Mouse (Mus musculus) intestine, embryonic 16.5 days (tissue): ENCODE results near the gene Vmn1r221. TPM values are rescaled to one million over a fixed set of nuclear protein-coding genes. Genes with fewer than 3 reads are reported as not detected.

Experiments used
- ATAC-seq: fragments of 200-750 bp; cut with Nextera tagmentation; 2 replicates; pipeline ENCODE4 v1.8.0; 2017; ENCODE audit warnings: moderate TSS enrichment, moderate library complexity
- H3K27ac ChIP-seq: fragments of 300-500 bp; sonication (generic); 2 replicates; pipeline ENCODE4 v1.5.1; 2014; ENCODE audit warnings: mild to moderate bottlenecking, low read length
- H3K27me3 ChIP-seq: fragments of 300-500 bp; sonication (generic); replicated peaks from 2 replicates; pipeline ENCODE4 v1.6.1; 2014; ENCODE audit warnings: low read length, control low read depth, mixed read lengths; ENCODE audit not compliant: control insufficient read depth, insufficient read depth
- H3K36me3 ChIP-seq: fragments of 300-500 bp; sonication (generic); 2 replicates; pipeline ENCODE4 v1.6.1; 2014; ENCODE audit warnings: low read length, control low read depth; ENCODE audit not compliant: control insufficient read depth, insufficient read depth
- H3K4me1 ChIP-seq: fragments of 300-500 bp; sonication (generic); 2 replicates; pipeline ENCODE4 v1.6.1; 2014; ENCODE audit warnings: low read length, control low read depth, mixed read lengths; ENCODE audit not compliant: control insufficient read depth, insufficient read depth
- H3K4me2 ChIP-seq: fragments of 300-500 bp; sonication (generic); 2 replicates; pipeline ENCODE4 v1.6.1; 2014; ENCODE audit warnings: low read depth, low read length, control low read depth
- H3K4me3 ChIP-seq: fragments of 300-500 bp; sonication (generic); 2 replicates; pipeline ENCODE4 v1.5.1; 2014; ENCODE audit warnings: mild to moderate bottlenecking, low read length
- H3K9ac ChIP-seq: fragments of 300-500 bp; sonication (generic); 2 replicates; pipeline ENCODE4 v1.6.1; 2014; ENCODE audit warnings: low read depth, low read length
- H3K9me3 ChIP-seq: fragments of 300-500 bp; sonication (generic); 2 replicates; pipeline ENCODE4 v1.6.1; 2016; ENCODE audit warnings: low read length, control low read depth; ENCODE audit not compliant: control insufficient read depth
- WGBS: fragments of 180-500 bp; shearing (Covaris S2); extraction: QIAGEN DNeasy Blood & Tissue Kit; methylation state at CpG from one replicate; pipeline ENCODE4 v1.1.7; 2014; 5-methylcytosine and 5-hydroxymethylcytosine counted together
- polyA plus RNA-seq: library from polyadenylated mRNA; unstranded; fragments of >200 nt; fragmentation: Nextera tagmentation; extraction: Ambion mirVana; gene quantifications from 2 replicates; pipeline ENCODE4 v1.2.1, GENCODE M21; 2015

Gene Vmn1r221
- polyA plus RNA-seq, 1 experiment from 2014 or later: not detected

DNA sequence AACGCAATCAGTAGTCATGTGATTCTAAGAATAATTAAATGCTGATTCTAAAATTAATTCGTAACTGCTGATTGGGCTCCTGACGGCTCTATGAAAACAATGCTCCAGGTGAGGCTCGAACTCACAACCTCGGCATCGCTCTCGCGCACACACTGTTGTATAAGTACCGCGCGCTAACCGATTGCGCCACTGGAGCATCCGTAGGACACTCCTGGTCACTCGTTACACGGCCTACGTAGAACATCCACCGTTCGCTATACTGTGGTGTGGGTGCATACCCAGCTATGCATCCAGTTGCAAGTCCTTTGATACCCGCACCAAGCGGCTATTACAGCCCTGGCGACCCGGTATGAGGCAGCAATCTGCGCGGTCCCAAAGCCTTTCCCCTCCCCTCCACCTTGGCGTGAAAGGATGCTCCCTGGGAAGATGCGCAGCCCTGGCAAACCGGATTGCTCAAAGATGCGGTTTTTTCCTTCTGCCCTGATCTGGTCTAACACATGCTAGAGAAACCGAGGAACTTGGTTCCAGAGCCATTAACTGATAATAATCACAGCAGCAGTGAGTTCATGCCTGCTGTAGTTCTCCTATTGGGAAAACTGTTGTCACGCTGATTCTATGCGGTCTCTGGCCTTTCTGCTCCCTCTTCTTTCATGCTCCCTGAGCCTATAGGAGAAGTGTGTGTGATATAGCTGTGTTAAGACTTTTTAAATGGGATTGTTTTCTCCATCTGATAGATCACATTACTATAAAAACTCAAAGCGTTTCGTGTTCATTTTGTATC is 56.6 kb downstream of the Vmn1r221 start:
- peak; percentile 88 for ATAC-seq

More for the DNA sequence above, 56.6 kb downstream of the Vmn1r221 start:
- peak overlapping the region; percentile 36 for H3K4me3 ChIP-seq
- no peaks in the 10 kb centered on the region for H3K36me3 ChIP-seq
- H3K27ac ChIP-seq: no peak overlapping the region
- H3K4me2 ChIP-seq: peak overlapping the region; percentile 43
- H3K9ac ChIP-seq: no peak overlapping the region
- no peaks in the 10 kb centered on the region; the same call in 1 of the 2 replicates for H3K4me1 ChIP-seq
- H3K9me3 ChIP-seq: no peaks in the 10 kb centered on the region
- H3K27me3 ChIP-seq: no peaks in the 10 kb centered on the region
- 5% methylated on average over 34 of the region's 34 CpGs for WGBS

Other genes with a start within 250 kb of the Vmn1r221 start
- not detected in 2 replicates for gene Vmn1r213, start 206.5 kb upstream of the Vmn1r221 start, polyA plus RNA-seq
- gene Vmn1r214, start 183.7 kb upstream of the Vmn1r221 start, polyA plus RNA-seq: not detected in 2 replicates
- gene Vmn1r215, start 146.1 kb upstream of the Vmn1r221 start, polyA plus RNA-seq: not detected in 2 replicates
- gene Vmn1r217, start 95.9 kb upstream of the Vmn1r221 start, polyA plus RNA-seq: not detected in 2 replicates
- not detected in 2 replicates for gene Vmn1r218, start 81.0 kb upstream of the Vmn1r221 start, polyA plus RNA-seq
- 0.01 TPM in 1 of 2 replicates, not detected in the other for gene Vmn1r219, start 54.8 kb upstream of the Vmn1r221 start, polyA plus RNA-seq
- not detected in 2 replicates for gene Vmn1r220, start 26.2 kb upstream of the Vmn1r221 start, polyA plus RNA-seq
- gene Vmn1r222, start 21.8 kb downstream of the Vmn1r221 start, polyA plus RNA-seq: not detected in 2 replicates
- gene Vmn1r223, start 33.0 kb downstream of the Vmn1r221 start, polyA plus RNA-seq: not detected in 2 replicates
- 30.1 and 31.7 TPM in 2 replicates for gene Zfp322a, start 155.1 kb downstream of the Vmn1r221 start, polyA plus RNA-seq
- 10.2 and 11.2 TPM in 2 replicates for gene Abt1, start 209.7 kb downstream of the Vmn1r221 start, polyA plus RNA-seq